Mouse (Mus musculus) heart, adult 18-20 months (tissue): ENCODE measurements around the gene Fcgrt. TPM values are rescaled to one million over a fixed set of nuclear protein-coding genes. Genes with fewer than 3 reads are reported as not detected.
"Not testable (repeated sequence)": the region's sequence is repeated elsewhere in the genome, so short reads cannot be mapped to it uniquely, and the experiment has no call there.

Experiments
- DNase-seq, 2 experiments: peaks; one replicate each; pipeline ENCODE4 v3.0.0; 2021 to 2022; ENCODE audit warnings: mixed read lengths in 1 of 2
- total RNA-seq, 2 experiments: library from RNA; stranded (reverse); gene quantifications; 2 replicates each; pipeline ENCODE4 v1.2.3; 2021

Fcgrt gene
- total RNA-seq, 2 experiments from 2014 or later: 60.3 to 66.8 TPM

DNA sequence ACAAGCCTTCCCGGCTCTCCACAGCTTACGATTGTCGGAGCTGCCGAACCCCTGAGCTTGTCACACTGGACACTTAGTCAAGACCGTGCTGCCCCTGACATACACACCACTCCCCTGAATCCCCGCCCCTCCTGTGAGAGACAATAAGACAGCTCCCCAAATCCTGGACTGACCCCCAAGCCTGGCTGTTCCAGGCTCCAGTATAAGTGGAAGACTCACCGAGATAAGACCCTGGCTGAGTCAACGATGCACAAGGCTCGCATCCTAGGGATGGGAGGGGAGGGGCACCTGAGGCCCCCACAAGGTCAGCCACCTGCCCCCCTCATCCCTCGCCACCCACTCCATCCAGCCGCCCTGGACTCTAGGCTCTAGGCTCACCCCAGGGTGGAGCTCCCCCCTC lies 28.2 kb upstream of the Fcgrt start:
- no peak for DNase-seq

- no peak for DNase-seq
Measured at GRCm38 (mm10) chr7:45129776-45130512, 26.3 kb upstream of the Fcgrt start.

GRCm38 (mm10) chr7:45129318-45129717 lies 25.7 kb upstream of the Fcgrt start:
- DNase-seq: peak in 1 of 2 experiments; percentile 63

DNA sequence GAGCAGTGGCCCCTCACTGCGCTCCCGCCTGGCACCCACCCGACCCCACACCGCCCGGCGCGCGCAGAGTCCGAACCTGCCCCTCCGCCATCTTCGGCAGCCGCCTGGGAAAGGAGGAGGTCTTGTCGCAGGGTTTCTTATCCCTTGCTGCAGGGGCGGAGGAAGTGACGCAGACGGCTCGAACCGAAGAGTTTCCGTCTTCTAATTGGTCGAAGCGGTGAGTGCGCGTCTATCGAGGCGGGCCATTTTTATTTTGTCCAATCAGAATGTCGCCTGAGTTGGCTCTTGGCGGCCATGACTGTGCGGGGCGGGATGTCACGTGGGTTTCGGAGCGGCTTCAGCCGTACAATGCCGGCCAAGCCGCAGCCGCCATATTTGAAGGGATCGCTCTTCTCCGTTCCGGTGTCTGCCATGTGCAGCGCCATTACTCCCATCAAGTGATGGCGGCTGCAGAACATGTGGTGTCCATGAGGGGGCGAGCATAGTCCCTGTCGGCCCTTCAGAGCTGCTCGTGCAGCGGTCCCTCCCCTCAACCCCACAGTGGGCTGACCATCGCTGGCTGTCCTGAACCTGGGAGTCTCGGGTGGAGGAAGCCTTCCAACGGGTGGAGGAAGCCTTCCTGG lies 25.1 kb upstream of the Fcgrt start, which contains the start of gene Rpl13a:
Gene Rpl13a, minus strand, starts transcription at position 138 of the 623 bp plus-strand sequence.
- peak; percentile 99 to 100 for DNase-seq

- DNase-seq: no peak
Measured at GRCm38 (mm10) chr7:45127700-45128224, 24.1 kb upstream of the Fcgrt start.

DNA sequence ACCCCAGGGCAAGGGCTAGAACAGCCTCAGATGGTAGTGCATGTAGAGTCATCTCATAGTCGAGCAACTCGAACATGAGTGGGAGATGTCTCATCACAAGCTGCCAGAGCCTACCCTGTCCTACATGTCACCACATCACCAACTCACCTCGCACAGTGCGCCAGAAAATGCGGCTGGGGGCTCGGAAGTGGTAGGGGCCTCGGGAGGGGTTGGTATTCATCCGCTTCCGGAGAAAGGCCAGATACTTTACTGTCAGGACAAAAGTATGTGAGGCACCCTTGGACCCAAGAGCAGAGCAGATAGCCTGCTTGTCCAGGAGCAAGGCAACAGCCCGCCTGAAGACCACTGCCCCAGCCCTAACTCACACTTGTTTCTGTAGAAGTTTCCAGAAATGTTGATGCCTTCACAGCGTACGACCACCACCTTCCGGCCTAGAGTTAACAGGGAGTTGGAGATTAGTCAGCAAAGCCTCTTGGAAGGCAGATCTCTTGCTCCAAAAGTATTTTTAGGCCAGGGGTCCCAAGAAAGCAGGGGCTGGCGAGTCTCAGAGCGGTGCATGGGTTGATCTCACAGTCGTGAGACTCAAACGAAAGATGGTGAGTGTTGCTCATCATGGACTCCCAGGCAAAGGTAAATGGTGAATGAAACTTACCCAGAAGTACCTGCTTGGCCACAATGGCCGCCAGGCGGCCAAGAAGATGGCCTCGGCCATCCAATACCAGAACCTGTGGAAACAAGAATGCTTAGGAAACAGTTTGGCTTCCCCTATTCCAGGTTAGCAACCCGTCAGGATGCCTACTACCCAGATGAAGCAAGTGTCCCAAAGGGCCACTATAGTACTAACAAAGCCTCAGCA lies 23.4 kb upstream of the Fcgrt start:
- DNase-seq: no peak

- DNase-seq: no peak
Measured at GRCm38 (mm10) chr7:45126147-45126843, 22.6 kb upstream of the Fcgrt start.

- DNase-seq: not testable (repeated sequence)
Measured at GRCm38 (mm10) chr7:45125649-45126048, 22.0 kb upstream of the Fcgrt start.

GRCm38 (mm10) chr7:45125144-45125600 lies 21.5 kb upstream of the Fcgrt start:
- no peak for DNase-seq

DNA sequence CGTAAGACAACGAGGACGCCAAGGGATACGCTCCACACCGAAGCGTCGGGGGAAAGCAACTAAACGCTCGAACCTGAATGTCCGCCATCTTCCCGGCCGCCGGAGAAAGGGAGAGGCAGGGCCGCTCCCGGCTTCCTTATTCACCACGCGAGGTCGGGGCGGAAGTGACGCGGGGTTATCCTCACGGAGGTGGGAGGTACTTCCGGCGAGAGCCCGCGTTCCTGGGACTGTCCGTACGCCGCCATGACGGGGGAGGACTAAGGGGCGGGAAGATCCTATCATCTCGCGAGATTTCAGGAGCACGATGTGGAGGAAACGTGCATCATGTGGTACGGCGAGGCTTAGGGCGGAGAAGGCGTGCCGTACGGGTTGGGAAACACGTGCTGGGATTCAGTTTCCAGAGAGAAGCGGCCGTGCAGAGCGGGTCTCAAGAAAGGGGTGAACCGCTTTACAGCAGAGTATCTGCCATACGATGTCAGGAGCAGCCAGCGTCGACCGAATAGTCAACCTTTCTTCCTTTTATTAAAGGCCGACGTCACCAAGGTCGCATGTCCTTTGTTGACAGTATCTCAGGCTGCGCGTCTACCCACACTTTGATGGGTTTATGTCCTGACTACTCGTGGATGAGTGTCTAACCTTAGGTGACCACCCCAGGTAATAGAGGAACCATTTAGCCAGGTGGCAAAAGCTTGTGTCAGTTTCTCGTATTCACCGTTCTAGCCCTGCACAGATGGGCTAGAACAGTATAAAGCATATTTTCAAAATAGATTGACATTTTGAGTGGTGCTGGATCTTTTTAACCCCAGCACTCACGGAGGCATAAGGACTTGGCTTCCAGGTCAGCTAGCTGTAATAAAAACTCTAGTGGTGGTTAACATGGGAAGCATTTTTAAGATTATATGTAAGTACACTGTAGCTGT lies 20.8 kb upstream of the Fcgrt start, which contains the start of gene Rps11:
Gene Rps11, minus strand, starts transcription at position 216 of the 920 bp plus-strand sequence.
- DNase-seq: peak; percentile 99 to 100

DNA sequence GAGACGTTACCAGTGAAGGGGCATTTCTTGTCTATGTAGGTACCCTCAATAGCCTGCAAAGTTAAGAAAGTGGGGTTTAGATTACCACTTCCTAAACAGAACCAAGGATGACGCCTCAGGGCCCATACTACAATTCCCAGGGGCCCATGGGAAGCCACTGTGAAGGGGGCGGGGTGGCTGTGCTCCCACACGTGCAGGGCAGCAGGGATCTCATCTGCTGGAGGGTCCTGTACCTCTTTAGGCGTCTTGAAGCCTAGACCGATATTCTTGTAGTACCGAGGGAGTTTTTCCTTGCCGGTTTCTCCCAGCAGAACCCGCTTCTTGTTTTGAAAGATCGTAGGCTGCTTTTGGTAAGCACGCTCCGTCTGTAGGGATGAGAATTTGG lies 19.5 kb upstream of the Fcgrt start:
- DNase-seq: no peak

GRCm38 (mm10) chr7:45122561-45123185 lies 19.0 kb upstream of the Fcgrt start:
- DNase-seq: no peak

- DNase-seq: no peak
Measured at GRCm38 (mm10) chr7:45121966-45122365, 18.3 kb upstream of the Fcgrt start.

GRCm38 (mm10) chr7:45121404-45121803 lies 17.8 kb upstream of the Fcgrt start:
- peak; percentile 56 to 90 for DNase-seq

- DNase-seq: no peak
Measured at GRCm38 (mm10) chr7:45119780-45120709, 16.4 kb upstream of the Fcgrt start.

- no peak for DNase-seq
Measured at GRCm38 (mm10) chr7:45118336-45118735, 14.7 kb upstream of the Fcgrt start.

- DNase-seq: no peak
Measured at GRCm38 (mm10) chr7:45117566-45117965, 13.9 kb upstream of the Fcgrt start.

- DNase-seq: no peak
Measured at GRCm38 (mm10) chr7:45113476-45113875, 9.8 kb upstream of the Fcgrt start.

DNA sequence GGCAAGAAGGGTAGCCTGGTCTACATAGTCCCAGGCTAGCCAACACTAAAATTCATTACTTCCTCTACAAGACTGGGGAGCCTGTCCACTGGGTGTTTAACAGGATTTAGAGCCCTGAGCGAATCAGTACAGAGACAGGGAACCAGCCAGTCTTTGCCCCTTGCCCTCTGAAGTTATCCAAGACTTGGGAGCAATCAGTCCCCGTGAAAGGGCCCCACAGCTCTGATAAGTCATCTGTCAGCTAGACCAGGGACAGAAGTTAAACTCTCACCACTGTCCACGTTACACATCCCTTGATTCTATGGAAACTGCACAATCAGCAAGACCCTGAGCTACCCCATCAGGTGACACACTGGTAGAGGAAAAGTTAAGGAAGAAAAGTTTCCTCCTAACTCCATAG lies 8.9 kb upstream of the Fcgrt start:
- DNase-seq: no peak
